Mouse (Mus musculus) heart, postnatal 25 days (tissue): ENCODE measurements around the gene Anks1b. TPM values are rescaled to one million over a fixed set of nuclear protein-coding genes. Genes with fewer than 3 reads are reported as not detected.

ENCODE experiments used
- DNase-seq: peaks from one replicate; pipeline ENCODE4 v3.0.0; 2022; ENCODE audit warnings: low spot score
- intact Hi-C: fragments of 180-260 bp; cut with DNase I; formaldehyde crosslinking; loops from one replicate; pipeline ENCODE4 v1.15.1; 2025
- total RNA-seq, 2 experiments: library from RNA; stranded (reverse); gene quantifications; 2 replicates each; pipeline ENCODE4 v1.2.3; 2021

The Anks1b gene
- total RNA-seq, 2 experiments from 2014 or later: 0.48 to 0.70 TPM

DNA sequence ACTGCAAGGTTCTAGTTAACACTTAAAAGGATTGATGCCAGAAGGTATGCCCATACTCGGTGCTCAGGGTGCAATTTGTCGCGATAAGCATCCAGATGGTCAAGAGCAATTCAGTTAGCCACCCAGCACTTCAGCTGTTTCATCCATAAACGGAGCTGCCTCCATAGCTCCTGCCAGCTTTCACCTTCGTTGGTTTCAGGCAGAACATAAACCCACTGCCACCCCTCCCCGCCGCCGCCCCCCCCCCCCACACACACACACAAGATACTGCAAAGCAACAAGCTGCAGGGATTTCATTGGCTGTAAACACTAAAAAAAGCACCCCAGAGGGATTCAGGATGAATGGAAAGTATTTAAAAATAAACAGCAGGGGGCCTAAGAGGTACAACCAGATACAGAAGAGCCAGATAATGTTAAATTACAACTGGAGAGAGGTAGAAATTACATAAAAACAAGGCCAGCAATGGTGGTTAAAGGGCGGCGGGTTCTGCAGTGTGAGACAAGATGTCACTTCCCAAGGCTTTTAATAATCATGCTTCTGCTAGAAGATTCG is 897.2 kb downstream of the Anks1b start:
- intact Hi-C loops: no loop called here
- DNase-seq: no peak

DNA sequence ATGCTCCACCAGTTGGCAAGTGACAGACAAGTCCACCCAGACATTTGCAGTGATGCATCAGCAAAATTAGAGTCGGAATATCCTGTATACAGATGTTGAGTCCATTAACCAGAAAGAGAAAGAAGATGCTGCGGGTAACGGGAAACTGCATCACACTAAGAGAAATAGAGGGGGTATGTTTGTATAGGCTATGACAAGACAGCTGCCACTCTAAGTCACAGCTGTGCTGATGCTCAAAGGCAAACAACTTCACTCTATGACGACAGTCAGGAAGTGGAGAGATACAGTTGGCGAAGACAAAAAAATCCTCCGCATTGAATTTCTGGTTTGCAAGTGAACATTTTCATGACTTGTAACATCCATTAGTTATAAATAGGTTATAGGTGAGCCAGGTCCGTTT is 897.7 kb downstream of the Anks1b start:
- no peak for DNase-seq
- intact Hi-C loops: no loop called here

DNA sequence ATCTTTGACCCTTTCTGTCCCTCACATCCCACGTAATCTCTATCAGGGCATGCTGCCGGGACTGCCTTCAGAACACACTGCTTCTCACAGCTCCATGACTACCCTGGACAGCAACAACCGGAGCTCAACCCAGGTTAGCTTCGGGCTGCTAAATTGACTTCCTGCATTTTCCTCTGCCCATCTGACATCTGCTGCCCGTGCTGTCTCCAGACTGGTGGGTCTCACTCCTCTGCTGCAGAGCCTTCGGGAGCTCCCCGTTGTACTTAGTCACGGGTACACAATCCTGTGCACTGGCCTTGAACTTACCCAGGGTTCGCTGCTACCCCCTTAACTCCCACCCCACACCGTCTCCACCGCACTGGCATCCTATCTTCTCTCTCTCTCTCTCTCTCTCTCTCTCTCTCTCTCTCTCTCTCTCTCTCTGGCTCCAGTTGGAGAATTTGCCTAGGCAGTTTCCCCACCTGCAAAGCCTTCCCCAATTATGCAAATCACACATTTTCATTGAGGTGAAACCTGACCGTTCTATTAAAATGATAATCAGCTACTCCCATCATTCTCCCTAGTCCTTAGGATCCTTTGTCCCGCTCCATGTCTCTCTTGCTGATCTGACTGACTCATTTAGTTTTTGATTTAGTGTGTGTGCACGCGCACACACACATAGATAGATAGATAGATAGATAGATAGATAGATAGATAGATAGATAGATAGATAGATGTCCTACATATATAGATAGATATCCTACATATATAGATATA is 898.3 kb downstream of the Anks1b start:
- intact Hi-C loops: no loop called here

DNA sequence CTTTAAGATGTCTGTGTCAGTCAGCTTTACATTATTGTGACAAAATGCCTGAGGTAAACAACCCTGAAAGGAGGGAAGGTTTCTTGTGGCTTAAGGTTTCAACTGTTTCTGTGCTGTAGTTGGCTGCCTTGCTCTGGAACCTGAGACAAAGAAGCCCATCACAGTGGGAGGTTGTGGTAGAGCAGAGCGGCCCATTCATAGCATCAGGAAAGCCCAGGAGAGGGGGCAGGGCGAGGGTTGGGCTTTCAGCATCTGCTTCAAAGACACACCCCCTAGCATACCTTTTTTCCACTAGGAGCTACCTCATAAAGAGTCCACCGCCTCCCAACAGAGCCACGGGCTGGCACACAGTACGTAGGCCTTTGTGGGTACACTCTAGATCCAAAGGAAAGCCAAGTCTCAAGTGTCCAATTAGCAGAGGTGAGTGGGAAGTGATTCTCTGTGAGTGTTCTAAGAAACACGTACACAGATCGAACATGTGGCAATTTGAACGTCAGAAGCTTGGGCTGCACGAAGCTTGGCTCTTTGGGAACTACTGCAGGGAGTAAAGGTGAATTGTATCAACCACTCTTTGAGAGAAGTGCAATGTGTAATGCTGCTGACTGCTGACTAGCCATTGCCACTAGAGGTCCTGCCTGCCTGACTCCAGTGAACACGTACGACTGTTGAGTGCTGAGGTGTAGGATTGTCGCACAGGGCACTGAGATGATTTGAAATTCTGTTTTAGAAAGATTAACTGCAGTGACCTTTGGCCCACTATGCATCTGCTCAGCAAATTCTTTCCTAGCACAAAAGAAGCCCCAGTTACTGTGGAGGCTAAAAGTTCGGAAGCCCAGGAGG is 906.5 kb downstream of the Anks1b start:
- no peak for DNase-seq
- intact Hi-C loops: no loop called here

More for the DNA sequence above, 898.3 kb downstream of the Anks1b start:
- no peak for DNase-seq

DNA sequence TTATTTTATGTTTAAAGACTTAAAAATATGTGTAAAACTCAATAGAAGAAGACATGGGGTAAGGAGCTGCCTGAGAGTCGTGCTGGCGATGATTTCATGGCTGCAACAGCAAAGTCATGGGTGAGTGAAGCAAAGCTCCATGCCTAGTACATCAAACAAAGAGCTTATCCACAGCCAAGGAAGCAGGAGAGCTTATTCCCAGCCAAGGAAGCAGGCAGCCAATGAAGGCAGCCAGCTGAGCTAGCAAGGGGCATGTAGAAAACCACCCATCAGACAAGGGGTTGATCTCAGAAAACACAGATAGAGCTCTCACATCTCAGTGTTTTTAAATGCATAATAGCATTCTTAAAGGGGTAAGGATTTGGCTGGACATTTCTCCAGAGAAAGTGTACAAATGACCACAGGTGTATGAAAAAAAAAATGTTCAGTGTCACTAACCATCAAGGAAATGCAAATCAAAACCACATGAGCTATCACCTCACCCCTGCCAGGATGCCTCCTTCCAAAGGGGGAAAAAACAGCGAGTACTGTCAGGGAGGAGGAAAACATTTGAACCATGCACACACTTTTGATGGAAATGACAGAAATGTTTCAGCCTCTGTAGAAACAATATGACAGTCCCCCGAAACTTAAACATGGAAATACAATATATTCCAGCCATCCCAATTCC is 911.8 kb downstream of the Anks1b start:
- no peak for DNase-seq
- intact Hi-C loops: no loop called here

DNA sequence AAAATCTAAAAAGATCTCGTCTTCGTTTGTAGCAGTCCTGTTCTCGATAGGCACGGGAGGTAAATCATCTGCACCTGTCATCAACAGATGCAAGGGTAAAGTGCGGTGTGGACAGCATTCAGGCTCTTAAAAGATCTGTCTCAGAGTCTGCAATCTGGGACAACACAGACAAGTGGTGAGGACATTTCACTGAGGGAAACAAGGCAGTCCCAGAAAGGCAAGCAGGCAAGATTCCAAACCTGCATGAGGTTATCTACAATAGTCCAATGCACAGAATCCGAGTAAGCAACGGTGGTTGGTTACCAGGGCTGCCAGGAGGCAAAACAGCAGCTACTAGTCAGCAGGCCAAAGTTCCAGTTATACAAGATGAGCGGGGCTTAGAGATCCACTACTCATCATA is 912.4 kb downstream of the Anks1b start:
- intact Hi-C loops: no loop called here
- DNase-seq: no peak

DNA sequence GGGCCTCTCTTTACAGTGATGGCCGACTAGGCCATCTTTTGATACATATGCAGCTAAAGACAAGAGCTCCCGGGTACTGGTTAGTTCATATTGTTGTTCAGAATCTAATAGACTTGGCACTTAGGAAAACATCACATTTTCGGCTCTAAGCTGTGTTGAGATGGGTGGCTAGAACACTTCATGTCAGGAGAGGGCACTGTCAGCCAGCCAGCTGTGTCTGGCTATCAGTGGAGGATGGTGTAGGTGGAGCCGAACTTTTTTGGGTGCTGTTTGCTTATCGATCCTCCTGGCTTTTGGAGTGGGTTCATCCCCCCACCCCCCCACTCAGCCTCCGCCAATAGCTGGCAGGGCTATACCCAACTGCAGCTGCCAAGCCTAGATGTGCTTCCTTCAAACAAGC is 929.8 kb downstream of the Anks1b start:
- intact Hi-C loops: no loop called here
- no peak for DNase-seq

DNA sequence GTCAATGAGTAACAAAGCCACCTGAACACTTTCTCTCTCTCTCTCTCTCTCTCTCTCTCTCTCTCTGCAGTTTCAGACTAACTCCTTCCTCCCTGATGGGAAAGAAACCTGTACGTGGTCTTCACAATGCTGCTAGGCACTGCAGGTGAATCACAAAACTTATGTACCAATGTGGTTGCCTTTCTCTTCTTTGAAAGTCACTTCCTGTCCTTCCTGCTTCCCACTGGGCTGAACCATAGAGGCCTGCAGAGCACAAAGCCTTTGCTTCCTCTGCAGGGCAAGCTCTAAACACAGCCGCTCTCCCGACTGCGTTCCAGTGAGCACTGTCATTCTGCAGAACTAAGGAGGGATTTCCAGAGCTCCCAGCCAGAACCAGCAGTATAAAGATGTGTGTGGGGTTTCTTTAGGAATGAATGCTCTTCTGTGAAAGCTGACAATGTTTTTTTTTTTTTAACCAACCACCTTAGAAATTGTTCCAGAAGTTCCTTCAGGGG is 931.3 kb downstream of the Anks1b start:
- intact Hi-C loops: no loop called here
- no peak for DNase-seq

DNA sequence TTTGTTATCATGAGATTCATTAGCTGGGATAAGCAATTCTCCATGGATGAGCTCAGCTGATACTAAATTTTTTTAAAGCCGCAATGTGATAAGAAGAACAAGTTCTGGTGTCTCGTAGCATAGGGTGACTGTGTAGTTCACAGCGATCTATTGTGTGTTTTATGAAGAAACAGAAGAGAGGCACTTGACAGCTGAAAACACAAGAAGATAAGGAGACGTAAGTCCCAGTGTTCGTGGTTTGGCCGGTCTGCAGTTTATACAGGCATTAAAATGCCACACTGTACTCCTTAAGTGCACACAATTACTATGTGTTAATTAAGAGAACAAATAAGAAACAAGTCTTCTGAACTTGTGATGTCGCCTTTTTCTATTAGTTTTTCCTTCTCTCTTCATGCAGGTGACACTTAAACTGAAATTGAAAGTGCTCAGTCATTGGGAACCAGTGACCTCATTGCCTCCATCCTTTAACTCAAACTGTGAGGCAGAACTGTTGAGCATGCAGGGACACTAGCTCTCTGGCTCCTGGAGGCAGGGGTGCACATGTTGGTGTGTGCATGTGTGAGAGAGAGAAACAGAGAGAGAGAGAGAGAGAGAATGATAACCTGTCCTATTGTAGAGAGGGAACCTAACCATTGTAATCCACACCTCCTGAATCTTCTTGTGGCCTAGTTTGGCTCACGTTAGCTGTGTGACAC is 935.5 kb downstream of the Anks1b start:
- no peak for DNase-seq
- intact Hi-C loops: no loop called here

DNA sequence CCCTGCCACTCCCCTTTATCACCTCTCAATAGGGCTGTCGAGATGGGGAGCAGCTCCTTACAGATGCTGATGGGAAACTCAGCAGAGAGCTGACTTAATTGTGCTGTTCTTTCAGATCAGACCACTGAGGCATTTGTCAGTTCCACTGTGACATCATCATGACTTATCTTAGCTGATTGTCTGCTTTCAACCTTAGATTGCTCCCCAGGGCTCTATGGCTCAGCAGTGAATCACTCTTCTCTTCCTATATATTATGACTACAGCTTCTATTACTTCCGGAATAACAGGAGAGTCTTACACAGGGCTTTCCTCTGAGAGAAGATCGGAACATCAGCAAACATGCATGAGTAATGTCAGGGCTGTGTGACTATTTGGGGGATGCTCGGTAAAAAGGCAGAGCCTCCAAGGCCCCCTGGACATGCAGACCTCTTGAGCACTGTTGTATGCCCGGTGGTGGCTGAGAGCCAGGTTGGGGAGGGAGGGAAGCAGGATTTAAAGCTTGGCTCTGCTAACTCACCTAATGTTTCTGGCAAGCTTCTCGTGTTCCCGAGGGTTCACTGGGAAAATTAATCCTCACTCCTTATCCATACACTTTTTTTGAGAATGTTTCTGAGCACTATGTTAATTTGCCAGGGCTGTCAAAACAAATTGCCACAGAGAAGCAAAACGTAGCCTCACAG is 936.7 kb downstream of the Anks1b start:
- DNase-seq: no peak
- intact Hi-C loops: no loop called here

DNA sequence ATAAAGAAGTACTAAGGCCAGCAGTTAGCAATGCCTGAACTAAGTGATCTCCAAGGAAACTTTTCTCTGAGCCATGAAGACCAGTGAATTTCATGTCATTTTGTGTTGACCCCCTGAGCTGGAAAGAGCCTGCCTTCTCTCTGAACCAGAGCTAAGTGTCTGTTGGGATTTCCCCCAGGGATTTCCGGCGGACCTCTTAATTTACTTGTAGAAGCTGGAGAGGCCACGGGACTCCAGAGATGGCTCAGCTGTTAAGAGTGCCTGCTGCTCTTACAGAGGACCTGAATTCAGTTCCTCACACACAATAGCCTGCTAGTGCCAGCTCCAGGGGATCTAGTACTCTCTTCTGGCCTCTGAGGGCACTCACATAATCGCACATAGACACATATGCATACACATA is 938.1 kb downstream of the Anks1b start:
- DNase-seq: no peak
- intact Hi-C loops: no loop called here

DNA sequence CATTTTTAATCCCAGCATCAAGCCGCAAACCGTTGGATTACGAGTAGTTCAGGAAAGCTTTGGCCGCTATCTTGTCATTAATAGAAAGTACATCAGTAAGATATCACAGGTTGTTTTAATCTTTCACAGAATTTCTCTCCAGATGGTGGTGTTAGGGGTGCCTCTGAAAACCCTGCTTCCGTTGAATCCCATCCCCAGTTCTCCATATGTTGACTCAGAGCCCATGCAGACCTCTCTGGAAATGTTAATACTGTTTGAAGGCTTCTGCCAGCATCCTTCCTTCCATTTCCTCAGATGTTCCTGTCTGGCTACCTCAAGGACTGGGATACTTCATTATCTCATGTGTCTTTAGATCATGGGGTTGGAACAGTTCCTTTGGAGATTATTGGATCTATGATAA is 940.0 kb downstream of the Anks1b start:
- intact Hi-C loops: no loop called here
- DNase-seq: no peak

DNA sequence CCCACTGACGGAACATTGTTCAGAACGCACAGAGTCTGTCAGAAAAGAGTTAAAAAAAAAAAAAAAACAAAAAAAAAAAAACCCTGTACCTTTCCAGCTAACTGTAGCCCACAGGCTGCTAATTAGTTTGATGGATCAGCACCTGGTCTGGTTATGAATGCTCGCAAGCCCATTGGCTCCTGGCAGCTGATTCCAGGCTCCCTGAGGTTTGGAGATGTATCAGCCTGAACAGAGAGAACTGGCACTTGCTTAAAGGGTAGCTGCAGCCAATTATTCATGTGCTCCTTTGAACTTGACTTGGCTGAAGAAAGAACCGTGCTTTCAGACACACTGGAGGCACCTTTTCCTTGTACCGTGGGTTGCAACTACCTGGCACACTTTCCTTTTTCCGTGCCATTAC is 941.1 kb downstream of the Anks1b start:
- intact Hi-C loops: no loop called here

DNA sequence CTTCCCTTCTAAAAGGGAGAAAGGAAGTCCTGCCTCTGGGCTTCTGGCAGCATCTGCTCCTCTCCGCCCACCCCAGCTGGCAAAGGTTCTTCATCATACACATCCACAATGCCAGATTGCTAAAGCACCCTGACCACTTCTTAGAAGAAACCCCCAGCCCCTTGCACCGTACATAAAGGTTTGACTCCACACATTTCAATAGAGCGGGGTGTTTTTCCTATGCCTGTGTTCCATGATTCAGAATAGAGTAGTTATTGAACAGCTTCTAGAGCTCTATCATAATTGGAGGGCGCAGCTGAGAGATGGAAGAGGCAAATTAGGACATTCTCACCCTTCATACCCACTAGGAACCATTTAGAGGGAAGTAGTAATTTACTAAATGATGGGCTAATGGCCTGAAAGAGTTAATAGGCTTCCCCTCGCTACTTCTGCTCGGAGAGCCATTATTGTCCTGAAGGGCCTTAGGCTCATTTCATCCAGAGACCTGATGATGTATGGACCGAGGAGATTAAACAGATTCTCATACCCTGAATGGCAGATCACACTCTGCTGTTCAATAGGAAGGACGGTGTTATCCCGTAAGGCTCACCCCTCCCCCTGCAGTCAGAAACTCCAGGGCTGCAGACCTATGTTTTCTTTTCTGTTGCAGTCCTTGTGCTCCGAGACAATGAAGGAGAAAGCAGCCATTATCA is 945.1 kb downstream of the Anks1b start:
- intact Hi-C loops: no loop called here
- DNase-seq: no peak

More for the DNA sequence above, 941.1 kb downstream of the Anks1b start:
- DNase-seq: no peak

DNA sequence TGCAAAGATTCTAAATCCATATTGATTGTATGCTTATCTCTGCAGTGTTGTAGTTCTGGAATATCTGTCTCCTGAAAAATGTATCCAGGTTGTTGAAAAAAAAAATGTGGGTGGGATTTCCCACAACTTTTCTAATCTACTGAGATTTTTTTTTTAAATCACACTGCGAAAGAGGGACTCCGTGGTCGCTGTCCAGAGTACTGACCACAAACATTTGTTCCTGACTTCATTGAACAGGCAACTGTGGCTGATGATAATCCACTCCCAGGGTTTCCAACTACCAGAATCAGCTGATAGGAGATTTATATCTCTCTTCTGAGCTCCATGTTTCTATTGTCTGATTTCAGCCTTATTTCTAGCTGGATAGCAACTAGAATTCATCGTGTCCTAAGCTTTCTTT is 950.1 kb downstream of the Anks1b start:
- intact Hi-C loops: no loop called here
- no peak for DNase-seq

DNA sequence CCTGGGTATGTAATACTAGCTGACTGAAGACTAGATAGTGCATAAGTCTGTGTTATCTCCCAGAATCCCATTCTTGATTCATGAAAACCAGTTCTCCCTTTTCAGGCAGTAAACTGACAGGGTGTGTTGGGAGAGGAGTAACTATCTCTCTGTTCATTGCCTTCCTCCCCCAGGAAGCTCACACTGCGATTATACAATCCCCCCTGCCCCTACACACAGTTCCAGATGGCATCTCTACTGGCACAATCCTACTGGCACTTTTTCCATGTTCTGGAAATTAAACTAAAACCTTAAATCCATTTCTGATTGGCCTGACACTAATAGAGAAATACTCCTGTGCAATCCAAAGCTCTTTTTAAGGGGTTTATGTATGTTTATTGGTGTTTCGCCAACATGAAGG is 951.4 kb downstream of the Anks1b start:
- DNase-seq: no peak
- intact Hi-C loops: no loop called here

DNA sequence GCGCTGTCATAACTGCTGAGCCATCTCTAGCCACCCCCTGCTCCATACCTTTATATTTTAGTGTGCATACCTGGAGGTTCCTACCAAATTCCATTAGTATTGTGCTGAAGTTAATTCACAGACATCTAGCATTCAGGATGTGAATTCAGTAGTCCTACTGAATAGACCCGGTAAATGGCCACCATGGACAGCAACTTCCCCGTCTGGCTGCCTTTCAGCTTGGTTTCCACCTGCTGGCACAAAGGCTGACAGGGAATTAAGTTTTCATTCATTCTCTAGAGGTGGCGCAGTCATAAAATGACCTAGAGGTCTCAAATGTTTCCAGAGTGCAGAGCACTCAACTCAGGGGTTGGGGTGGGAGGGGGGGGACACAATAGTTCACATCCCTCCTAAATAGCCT is 953.6 kb downstream of the Anks1b start:
- intact Hi-C loops: no loop called here
- DNase-seq: no peak

DNA sequence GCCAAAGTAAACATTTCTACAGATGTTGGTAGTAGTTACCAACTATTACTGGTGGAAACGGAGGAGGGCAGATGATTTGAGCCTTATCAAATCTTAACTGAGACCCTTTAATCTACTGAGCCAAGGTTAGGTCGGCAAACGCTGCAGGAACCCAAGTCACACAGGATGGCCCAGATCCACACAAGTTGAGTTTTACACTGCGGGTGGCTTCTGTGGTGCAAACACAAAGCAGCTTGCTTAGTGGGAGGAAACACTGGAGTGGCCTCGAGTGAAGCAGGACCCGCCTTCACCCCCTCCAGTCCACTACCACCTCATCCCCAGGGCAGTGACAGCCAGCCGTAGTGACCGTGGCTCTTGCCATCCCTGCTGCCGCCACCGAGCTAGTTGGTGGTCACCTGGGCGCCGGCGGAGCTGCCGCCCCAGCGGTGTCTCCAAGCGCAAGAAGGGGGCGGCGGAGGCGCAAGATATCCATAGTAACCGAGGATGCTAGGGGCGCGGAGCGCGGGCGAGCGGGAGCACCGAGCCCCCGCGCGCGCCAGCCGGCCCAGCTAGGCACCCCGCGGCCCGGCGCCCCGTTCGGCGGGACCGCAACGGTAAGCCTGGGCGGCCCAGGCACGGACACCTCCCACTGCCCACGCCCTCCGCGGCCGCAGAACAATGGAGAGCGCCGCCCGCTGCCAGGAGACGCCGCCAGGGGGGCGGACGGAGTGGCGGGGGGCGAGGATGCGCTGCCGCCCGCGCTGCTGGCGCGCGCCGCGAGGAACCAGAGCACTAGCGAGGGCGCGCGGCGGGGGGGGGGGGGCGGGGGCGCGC is 955.5 kb downstream of the Anks1b start:
- intact Hi-C loops: no loop called here
- DNase-seq: no peak
